Mouse (Mus musculus) megakaryocyte, embryonic 14.5 days (primary cell): Measurements from ENCODE around the gene Il11.

ENCODE experiments used
- FLI1 ChIP-seq: IDR thresholded peaks from 2 replicates; pipeline ENCODE4 v1.6.1; 2012; ENCODE audit warnings: low read length, inconsistent platforms, mixed read lengths
- GATA1 ChIP-seq: IDR thresholded peaks from 3 replicates; pipeline ENCODE4 v1.6.1; 2012; ENCODE audit warnings: mixed read lengths, low read length, inconsistent platforms, borderline replicate concordance

- no peak for TF ChIP-seq GATA1
- no peak for TF ChIP-seq FLI1
Measured at GRCm38 (mm10) chr7:4830476-4830875, 47.8 kb upstream of the Il11 start.
